In the genomic region with DNA sequence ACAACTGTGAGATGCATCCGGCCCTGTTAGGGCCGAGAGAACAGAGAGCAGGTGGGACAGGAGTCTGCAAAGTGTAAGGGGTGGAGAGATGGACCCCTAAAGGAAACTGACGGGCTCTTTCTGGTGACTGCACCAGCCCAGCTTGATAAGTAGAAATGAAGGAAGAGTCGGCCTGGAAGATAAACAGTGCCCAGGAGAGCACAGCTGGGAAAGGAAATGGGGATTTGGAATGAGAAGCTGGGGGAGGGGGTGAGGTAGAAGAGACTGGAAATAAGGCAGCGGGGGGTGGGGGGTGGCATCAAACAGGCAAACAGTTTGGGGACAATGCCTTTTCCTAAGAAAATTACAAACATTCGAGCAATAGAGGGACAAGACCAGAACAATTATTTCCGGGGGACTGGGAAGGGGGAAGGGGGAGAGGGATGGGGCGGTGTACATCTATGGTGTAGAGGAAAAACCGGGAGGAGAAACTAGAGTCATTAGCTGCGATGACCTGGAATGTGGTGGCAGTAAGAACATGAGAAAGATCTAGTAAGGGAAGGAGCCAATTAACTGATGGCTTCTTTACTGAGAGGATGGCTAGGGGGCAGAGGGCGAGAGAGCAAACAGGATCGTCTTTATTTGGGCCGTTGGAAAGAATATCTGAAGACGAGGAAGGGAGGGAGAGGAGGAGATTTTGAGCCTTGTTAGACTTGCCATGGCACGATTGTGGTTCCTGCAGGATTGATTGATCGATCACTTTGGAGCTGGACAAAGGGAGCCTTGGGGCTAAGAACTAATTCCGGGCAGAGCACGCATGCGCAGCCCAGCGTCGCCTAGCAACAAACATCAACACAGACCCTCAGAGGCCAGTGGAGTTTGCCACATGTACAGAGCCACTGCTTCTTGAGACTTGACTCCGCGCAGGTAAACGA, we compare ENCODE assay signal across 8 mouse cellular contexts. TPM values are rescaled to one million over a fixed set of nuclear protein-coding genes. Genes with fewer than 3 reads are reported as not detected.
DNase-seq lines count a peak whose midpoint lies in the region; ATAC-seq lines count a peak whose summit lies in the region.

A gene (plus strand): TSS at position 851 of the 914 bp plus-strand sequence.

- no peak for DNase-seq in cerebellum, adult 9-10 months
- peak; percentile 96 for DNase-seq in embryo, embryonic 10 days (ENCODE audit: low spot score)
- DNase-seq in heart, embryonic 10.5 days (ENCODE audit: low spot score) = peak; percentile 89
- DNase-seq in right cerebral cortex, postnatal 4 days = peak; percentile 75

- 23% methylated on average over 24 of the region's 24 CpGs for WGBS in heart, embryonic 10.5 days
- 21% methylated on average over 24 of the region's 24 CpGs for WGBS in kidney, embryonic 14.5 days
- WGBS in limb, embryonic 12.5 days = 20% methylated on average over 24 of the region's 24 CpGs
- WGBS in midbrain, embryonic 12.5 days = 16% methylated on average over 24 of the region's 24 CpGs

- H3K27ac ChIP-seq in heart, embryonic 10.5 days = peak within 1 kb of the TSS; percentile 87
- H3K27ac ChIP-seq in kidney, embryonic 14.5 days (ENCODE audit: low read depth, low read length) = no peak within 1 kb of the TSS
- no peak within 1 kb of the TSS for H3K27ac ChIP-seq in limb, embryonic 12.5 days
- peak within 1 kb of the TSS; percentile 71 for H3K27ac ChIP-seq in midbrain, embryonic 12.5 days (replicated peaks)

- peaks cover 8% of the 10 kb centered on the region; the same call in 1 of the 2 replicates for H3K4me1 ChIP-seq in heart, embryonic 10.5 days
- no peaks in the 10 kb centered on the region for H3K4me1 ChIP-seq in kidney, embryonic 14.5 days (ENCODE audit: control insufficient read depth, insufficient read depth, low read length)
- H3K4me1 ChIP-seq in limb, embryonic 12.5 days (replicated peaks) = peaks cover 4% of the 10 kb centered on the region; the same call in 1 of the 2 replicates
- H3K4me1 ChIP-seq in midbrain, embryonic 12.5 days = peaks cover 8% of the 10 kb centered on the region; the same call in 1 of the 2 replicates

- ATAC-seq in cerebellum, adult (ENCODE audit: insufficient number of reproducible peaks, low FRiP score, low TSS enrichment) = peak; percentile 49; the same call in 1 of the 2 replicates
- ATAC-seq in kidney, embryonic 14.5 days (ENCODE audit: low FRiP score, low TSS enrichment) = peak; percentile 98
- ATAC-seq in limb, embryonic 12.5 days (ENCODE audit: insufficient number of reproducible peaks, insufficient read depth, low FRiP score, low TSS enrichment, low read depth) = peak; percentile 94
- ATAC-seq in midbrain, embryonic 12.5 days (ENCODE audit: low FRiP score, low read depth) = peak; percentile 99

- no peaks in the 10 kb centered on the region for H3K27me3 ChIP-seq in heart, embryonic 10.5 days (ENCODE audit: insufficient read depth, poor library complexity, severe bottlenecking)
- H3K27me3 ChIP-seq in kidney, embryonic 14.5 days (ENCODE audit: control insufficient read depth, insufficient read depth, low read length) = no peaks in the 10 kb centered on the region
- H3K27me3 ChIP-seq in limb, embryonic 12.5 days = no peaks in the 10 kb centered on the region; the same call in 1 of the 2 replicates
- no peaks in the 10 kb centered on the region for H3K27me3 ChIP-seq in midbrain, embryonic 12.5 days

- peak within 1 kb of the TSS; percentile 64 for H3K4me3 ChIP-seq in heart, embryonic 10.5 days
- peak within 1 kb of the TSS; percentile 49 for H3K4me3 ChIP-seq in kidney, embryonic 14.5 days (ENCODE audit: low read length)
- H3K4me3 ChIP-seq in limb, embryonic 12.5 days (replicated peaks) = peak within 1 kb of the TSS; percentile 44
- H3K4me3 ChIP-seq in midbrain, embryonic 12.5 days = peak within 1 kb of the TSS; percentile 42

- peak within 1 kb of the TSS; percentile 58 for H3K4me2 ChIP-seq in kidney, embryonic 14.5 days (replicated peaks; ENCODE audit: low read depth, low read length)
- peak within 1 kb of the TSS; percentile 61 for H3K4me2 ChIP-seq in limb, embryonic 12.5 days
- peak within 1 kb of the TSS; percentile 71 for H3K4me2 ChIP-seq in midbrain, embryonic 12.5 days (replicated peaks)

- H3K36me3 ChIP-seq in heart, embryonic 10.5 days = no peaks in the 10 kb centered on the region
- H3K36me3 ChIP-seq in kidney, embryonic 14.5 days (ENCODE audit: control insufficient read depth, insufficient read depth, low read length) = no peaks in the 10 kb centered on the region
- no peaks in the 10 kb centered on the region for H3K36me3 ChIP-seq in limb, embryonic 12.5 days
- no peaks in the 10 kb centered on the region for H3K36me3 ChIP-seq in midbrain, embryonic 12.5 days

- no peaks in the 10 kb centered on the region for H3K9me3 ChIP-seq in heart, embryonic 10.5 days
- H3K9me3 ChIP-seq in kidney, embryonic 14.5 days (ENCODE audit: control insufficient read depth, low read length) = no peaks in the 10 kb centered on the region
- H3K9me3 ChIP-seq in limb, embryonic 12.5 days = no peaks in the 10 kb centered on the region
- no peaks in the 10 kb centered on the region for H3K9me3 ChIP-seq in midbrain, embryonic 12.5 days

- peak within 1 kb of the TSS; percentile 52 for H3K9ac ChIP-seq in kidney, embryonic 14.5 days (ENCODE audit: low read depth, low read length)
- H3K9ac ChIP-seq in limb, embryonic 12.5 days (replicated peaks) = peak within 1 kb of the TSS; percentile 18
- peak within 1 kb of the TSS; percentile 56 for H3K9ac ChIP-seq in midbrain, embryonic 12.5 days (replicated peaks)

RNA-seq across cellular contexts. Expression of the gene that starts here (rescaled TPM):
- polyA plus RNA-seq in heart, embryonic 10.5 days (2016; fragmentation: Nextera tagmentation; extraction: Ambion mirVana) = 0.05 and 0.15 TPM in 2 replicates
- polyA plus RNA-seq in kidney, embryonic 14.5 days (2014; fragmentation: Nextera tagmentation; extraction: Ambion mirVana) = 0.09 and 0.24 TPM in 2 replicates
- not detected in 2 replicates for polyA plus RNA-seq in limb, embryonic 12.5 days (2016; fragmentation: Nextera tagmentation; extraction: Ambion mirVana)
- polyA plus RNA-seq in midbrain, embryonic 12.5 days (2016; fragmentation: Nextera tagmentation; extraction: Ambion mirVana) = 0.34 and 0.50 TPM in 2 replicates

Comparison
In these comparisons a context has a peak if more than half of its experiments do, and no peak if none do; other contexts are left out.
1. Peak in DNase-seq, H3K4me3 ChIP-seq and H3K27ac ChIP-seq in heart, embryonic 10.5 days; RNA of the gene not detected or under 1 TPM.
2. Peak in ATAC-seq, H3K4me3 ChIP-seq, H3K9ac ChIP-seq and H3K4me2 ChIP-seq in kidney, embryonic 14.5 days; RNA of the gene not detected or under 1 TPM.
3. Peak in ATAC-seq, H3K4me3 ChIP-seq, H3K9ac ChIP-seq and H3K4me2 ChIP-seq in limb, embryonic 12.5 days; RNA of the gene not detected or under 1 TPM.
4. Peak in ATAC-seq, H3K4me3 ChIP-seq, H3K27ac ChIP-seq, H3K9ac ChIP-seq and H3K4me2 ChIP-seq in midbrain, embryonic 12.5 days; RNA of the gene not detected or under 1 TPM.
5. ATAC-seq: peak in every context shown above with its lines; median percentile 99 in midbrain, embryonic 12.5 days; 98 in kidney, embryonic 14.5 days; 94 in limb, embryonic 12.5 days; 49 in cerebellum, adult.